Mouse (Mus musculus): ENCODE data around the gene Rspry1. TPM values are rescaled to one million over a fixed set of nuclear protein-coding genes. Genes with fewer than 3 reads are reported as not detected.

The Rspry1 gene
- polyA plus RNA-seq, 1 experiment from 2014 or later: 19.4 TPM

DNA sequence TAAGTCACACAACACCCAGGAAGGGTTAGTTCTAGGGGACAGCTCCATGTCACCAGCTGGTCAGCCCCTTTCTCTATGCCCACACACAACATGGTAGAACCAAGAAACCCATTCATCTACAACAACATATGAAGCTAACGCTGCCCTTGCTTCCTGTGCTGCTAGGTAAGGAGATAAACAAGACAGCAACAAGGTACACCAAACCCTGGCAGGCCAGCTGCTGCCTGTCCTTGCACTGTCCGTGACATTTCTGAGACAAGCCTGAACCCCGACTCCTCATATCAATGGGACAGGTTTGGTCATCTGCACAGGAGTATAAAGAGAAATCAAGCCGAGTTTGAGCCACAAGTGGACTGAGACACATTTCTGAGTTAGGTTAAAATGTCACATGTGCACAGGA lies 26.6 kb upstream of the Rspry1 start:
- peaks cover 30% of the 10 kb centered on the region; the same call in 1 of the 2 replicates for H3K36me3 ChIP-seq (ENCODE audit: insufficient read depth, low read length)
- no peaks in the 10 kb centered on the region for H3K27me3 ChIP-seq (replicated peaks; ENCODE audit: insufficient read depth, low read length)
- H3K4me2 ChIP-seq (replicated peaks; ENCODE audit: low read depth, low read length): no peak overlapping the region
- WGBS: 87% methylated on average over 4 of the region's 4 CpGs
- no peaks in the 10 kb centered on the region for H3K4me1 ChIP-seq (ENCODE audit: insufficient read depth, low read depth, low read length)
- ATAC-seq (no peak), DNase-seq (ENCODE audit: low spot score) (no peak)
- TF ChIP-seq EP300 (IDR thresholded peaks at IDR 0.05) (no peak), CTCF (IDR thresholded peaks at IDR 0.05) (no peak)
- H3K9ac ChIP-seq (replicated peaks; ENCODE audit: low read depth): no peak overlapping the region
- no peak overlapping the region for H3K27ac ChIP-seq (ENCODE audit: low read length)
- no peaks in the 10 kb centered on the region for H3K9me3 ChIP-seq (ENCODE audit: low read length)
- H3K4me3 ChIP-seq (ENCODE audit: low read depth, low read length): no peak overlapping the region

DNA sequence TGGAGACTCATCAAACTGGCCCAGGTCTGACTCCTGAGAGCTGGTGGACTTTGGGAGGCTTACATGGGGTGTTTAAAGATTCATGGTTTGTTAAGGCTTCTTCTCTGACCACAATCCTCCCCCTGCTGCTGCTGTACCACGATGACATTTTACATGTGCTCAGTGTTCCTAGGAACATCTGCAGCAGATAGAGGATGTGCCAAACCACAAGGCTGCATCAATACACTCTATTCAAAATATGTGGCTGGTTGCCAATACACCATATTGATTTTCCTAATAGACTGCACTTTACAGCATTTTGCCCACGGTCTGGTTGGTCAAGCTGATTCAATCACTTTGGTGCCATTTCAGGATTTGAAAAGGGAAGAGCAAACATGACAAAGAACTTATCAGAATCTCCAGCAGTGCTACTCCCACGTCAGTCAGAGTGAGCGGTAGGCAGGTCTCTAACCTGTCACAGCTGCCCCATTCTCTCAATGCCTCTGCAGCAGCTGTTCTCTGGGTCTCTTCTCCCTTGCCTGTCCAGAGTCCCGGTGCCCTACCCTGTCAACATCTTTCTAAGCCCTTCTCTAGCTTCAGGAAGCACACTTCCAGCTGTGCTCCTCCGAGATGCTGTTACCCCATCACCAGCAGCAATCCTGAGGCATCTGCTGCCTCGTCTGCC lies 19.8 kb upstream of the Rspry1 start:
- Histone ChIP-seq H3K36me3 (ENCODE audit: insufficient read depth, low read length) (peaks cover 36% of the 10 kb centered on the region; the same call in 1 of the 2 replicates), H3K27ac (ENCODE audit: low read length) (no peak overlapping the region), H3K4me1 (ENCODE audit: insufficient read depth, low read depth, low read length) (no peaks in the 10 kb centered on the region), H3K4me3 (ENCODE audit: low read depth, low read length) (no peak overlapping the region), H3K4me2 (replicated peaks; ENCODE audit: low read depth, low read length) (no peak overlapping the region), H3K9me3 (ENCODE audit: low read length) (no peaks in the 10 kb centered on the region), H3K27me3 (replicated peaks; ENCODE audit: insufficient read depth, low read length) (no peaks in the 10 kb centered on the region), H3K9ac (replicated peaks; ENCODE audit: low read depth) (no peak overlapping the region)
- 85% methylated on average over 7 of the region's 7 CpGs for WGBS
- no peak for DNase-seq (ENCODE audit: low spot score)
- TF ChIP-seq EP300 (IDR thresholded peaks at IDR 0.05) (no peak), CTCF (IDR thresholded peaks at IDR 0.05) (no peak)
- ATAC-seq: no peak

DNA sequence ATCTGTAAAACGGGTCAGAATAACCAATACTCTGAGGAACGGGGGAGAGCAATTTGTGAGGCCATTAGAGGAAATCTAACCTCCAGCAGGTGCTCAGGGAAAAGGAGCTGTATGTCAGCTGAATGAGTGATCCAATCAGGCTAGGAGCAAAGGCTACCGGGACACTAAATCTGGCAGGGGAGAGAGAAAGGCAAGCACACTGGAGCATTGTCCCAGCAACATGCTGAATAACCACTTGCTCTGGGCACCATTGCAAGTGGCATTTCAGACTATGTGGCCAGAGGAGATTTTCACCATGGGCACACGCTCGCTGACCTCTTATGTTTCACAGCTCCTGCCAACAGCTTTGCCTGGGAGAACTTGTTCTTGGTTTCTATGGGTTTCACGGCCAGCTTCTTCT lies 19.2 kb upstream of the Rspry1 start:
- Histone ChIP-seq H3K27ac (ENCODE audit: low read length) (no peak overlapping the region), H3K9ac (replicated peaks; ENCODE audit: low read depth) (no peak overlapping the region), H3K4me3 (ENCODE audit: low read depth, low read length) (no peak overlapping the region), H3K9me3 (ENCODE audit: low read length) (no peaks in the 10 kb centered on the region), H3K36me3 (ENCODE audit: insufficient read depth, low read length) (peaks cover 36% of the 10 kb centered on the region; the same call in 1 of the 2 replicates), H3K4me2 (replicated peaks; ENCODE audit: low read depth, low read length) (no peak overlapping the region), H3K4me1 (ENCODE audit: insufficient read depth, low read depth, low read length) (no peaks in the 10 kb centered on the region), H3K27me3 (replicated peaks; ENCODE audit: insufficient read depth, low read length) (no peaks in the 10 kb centered on the region)
- ATAC-seq (no peak), DNase-seq (ENCODE audit: low spot score) (no peak)
- no peak for TF ChIP-seq EP300 (IDR thresholded peaks at IDR 0.05)
- no peak for TF ChIP-seq CTCF (IDR thresholded peaks at IDR 0.05)
- 91% methylated on average over 6 of the region's 6 CpGs for WGBS

GRCm38 (mm10) chr8:94584238-94584817 lies 17.4 kb upstream of the Rspry1 start:
- Histone ChIP-seq H3K36me3 (ENCODE audit: insufficient read depth, low read length) (peaks cover 35% of the 10 kb centered on the region; the same call in 1 of the 2 replicates), H3K9me3 (ENCODE audit: low read length) (no peaks in the 10 kb centered on the region), H3K9ac (replicated peaks; ENCODE audit: low read depth) (no peak overlapping the region), H3K4me3 (ENCODE audit: low read depth, low read length) (no peak overlapping the region), H3K27me3 (replicated peaks; ENCODE audit: insufficient read depth, low read length) (no peaks in the 10 kb centered on the region), H3K4me2 (replicated peaks; ENCODE audit: low read depth, low read length) (no peak overlapping the region), H3K4me1 (ENCODE audit: insufficient read depth, low read depth, low read length) (no peaks in the 10 kb centered on the region), H3K27ac (ENCODE audit: low read length) (no peak overlapping the region)
- TF ChIP-seq EP300 (IDR thresholded peaks at IDR 0.05): no peak
- peak; percentile 77 for TF ChIP-seq CTCF (IDR thresholded peaks at IDR 0.05)
- peak; percentile 32; the same call in 1 of the 2 replicates for ATAC-seq
- DNase-seq (ENCODE audit: low spot score): peak; percentile 70
- WGBS: 43% methylated on average over 4 of the region's 4 CpGs

DNA sequence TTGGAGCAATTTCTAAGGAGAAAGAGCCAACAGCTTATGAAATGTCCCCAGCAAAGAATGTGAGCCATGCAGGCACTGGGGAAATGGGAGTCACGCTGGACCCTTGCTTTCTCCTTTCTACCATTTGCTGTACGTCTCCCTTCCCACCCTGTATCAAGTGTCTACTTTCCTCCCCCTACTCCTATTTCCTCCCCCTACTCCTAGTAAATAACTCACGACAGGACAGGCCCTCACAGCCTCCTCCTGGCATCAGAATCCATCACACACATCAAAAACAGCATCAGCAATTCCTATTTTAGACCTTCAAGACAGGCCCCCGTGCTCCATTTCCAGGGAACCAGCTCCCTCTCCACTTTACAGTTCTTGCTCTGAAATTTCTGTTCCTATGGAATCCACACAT lies 10.0 kb upstream of the Rspry1 start:
- ATAC-seq: no peak
- DNase-seq (ENCODE audit: low spot score): no peak

GRCm38 (mm10) chr8:94594211-94594610 lies 7.5 kb upstream of the Rspry1 start:
- WGBS: 31% methylated on average over 1 of the region's 1 CpGs
- peak; percentile 64 for DNase-seq (ENCODE audit: low spot score)

More for the DNA sequence above, 10.0 kb upstream of the Rspry1 start:
- whole genome bisulfite sequencing: 75% methylated on average over 4 of the region's 4 CpGs
- TF ChIP-seq CTCF (IDR thresholded peaks at IDR 0.05) (no peak), EP300 (IDR thresholded peaks at IDR 0.05) (no peak)
- no peak overlapping the region for H3K27ac ChIP-seq (ENCODE audit: low read length)
- H3K27me3 ChIP-seq (replicated peaks; ENCODE audit: insufficient read depth, low read length): no peaks in the 10 kb centered on the region
- no peaks in the 10 kb centered on the region for H3K4me1 ChIP-seq (ENCODE audit: insufficient read depth, low read depth, low read length)
- no peak overlapping the region for H3K4me2 ChIP-seq (replicated peaks; ENCODE audit: low read depth, low read length)
- H3K36me3 ChIP-seq (ENCODE audit: insufficient read depth, low read length): peaks cover 6% of the 10 kb centered on the region; the same call in 1 of the 2 replicates
- no peak overlapping the region for H3K4me3 ChIP-seq (ENCODE audit: low read depth, low read length)
- H3K9me3 ChIP-seq (ENCODE audit: low read length): no peaks in the 10 kb centered on the region
- H3K9ac ChIP-seq (replicated peaks; ENCODE audit: low read depth): no peak overlapping the region

More at GRCm38 (mm10) chr8:94594211-94594610, 7.5 kb upstream of the Rspry1 start:
- Histone ChIP-seq H3K9me3 (ENCODE audit: low read length) (no peaks in the 10 kb centered on the region), H3K4me3 (ENCODE audit: low read depth, low read length) (no peak overlapping the region), H3K4me2 (replicated peaks; ENCODE audit: low read depth, low read length) (no peak overlapping the region), H3K36me3 (ENCODE audit: insufficient read depth, low read length) (no peaks in the 10 kb centered on the region), H3K4me1 (ENCODE audit: insufficient read depth, low read depth, low read length) (no peaks in the 10 kb centered on the region), H3K9ac (replicated peaks; ENCODE audit: low read depth) (no peak overlapping the region), H3K27ac (ENCODE audit: low read length) (no peak overlapping the region), H3K27me3 (replicated peaks; ENCODE audit: insufficient read depth, low read length) (no peaks in the 10 kb centered on the region)
- TF ChIP-seq EP300 (IDR thresholded peaks at IDR 0.05) (no peak), CTCF (IDR thresholded peaks at IDR 0.05) (peak; percentile 50)
- peak; percentile 38; the same call in 1 of the 2 replicates for ATAC-seq
